Mouse (Mus musculus): ENCODE measurements at regions not wholly inside any gene's neighbourhood (a gene's known extent, or its start where the extent isn't known, plus 50 kb on each side); places are given as distances from the start of the nearest gene placed in this dataset.
"Not testable (repeated sequence)": the region's sequence is repeated elsewhere in the genome, so short reads cannot be mapped to it uniquely, and the experiment has no call there.

DNA sequence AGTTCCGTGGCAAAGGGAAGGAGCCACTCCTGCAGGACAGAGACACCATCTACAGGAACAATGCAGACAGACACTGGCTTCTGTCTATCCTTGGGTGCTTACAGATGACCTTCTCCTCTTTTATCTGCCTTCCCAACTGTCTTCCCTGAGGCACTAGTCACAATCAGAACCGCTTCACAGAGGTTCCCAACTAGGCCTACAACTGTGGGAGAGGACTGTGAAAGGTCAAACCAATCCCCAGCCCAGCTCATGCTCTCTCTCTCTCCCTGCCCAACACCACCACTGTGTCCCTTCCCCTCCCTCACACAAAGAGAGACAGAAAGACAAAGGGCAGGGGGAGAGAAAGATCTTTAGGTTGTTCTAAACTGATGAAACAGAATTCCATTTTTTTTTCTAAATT lies 61.3 kb downstream of the Tmem17 start:
- no peak for DNase-seq

DNA sequence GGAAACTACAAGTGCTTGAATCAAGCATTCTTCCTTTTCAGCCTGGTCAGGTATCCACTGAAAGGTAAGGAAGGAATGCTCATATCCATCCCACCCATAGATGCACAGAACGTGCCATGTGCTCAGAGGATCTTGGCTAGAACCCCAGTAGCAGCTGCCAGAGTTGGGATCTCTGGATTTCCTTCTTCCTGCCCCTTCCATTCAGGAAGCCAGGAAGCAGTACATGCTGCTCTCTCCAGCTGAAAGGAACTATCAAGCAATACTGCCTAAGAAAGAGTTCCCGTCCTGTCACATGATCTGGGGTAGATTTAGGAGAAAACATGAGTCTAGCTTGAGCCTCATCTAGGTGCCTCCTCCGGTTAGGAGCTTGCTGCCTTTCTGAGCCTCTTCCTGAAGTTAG lies 61.9 kb downstream of the Tmem17 start:
- DNase-seq = peak; percentile 12 to 36

DNA sequence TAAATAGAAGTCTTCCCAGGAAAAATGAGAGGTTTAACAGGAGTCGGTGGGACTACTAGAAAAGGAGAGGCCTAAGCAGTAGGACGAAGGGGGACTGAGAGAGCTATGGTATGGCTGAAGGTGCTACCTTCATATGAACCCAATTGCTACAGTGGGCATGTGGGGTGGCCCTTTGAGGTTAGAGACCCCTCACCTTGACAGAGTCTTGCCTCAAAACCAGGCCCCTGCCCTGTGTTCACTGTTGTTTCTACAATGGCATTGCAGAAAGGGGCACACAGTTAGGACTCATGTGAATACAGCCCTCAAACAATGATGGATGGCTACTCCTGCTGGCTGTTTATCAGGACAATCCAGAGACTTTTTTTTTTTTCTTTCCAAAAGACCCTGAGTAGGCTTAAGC lies 62.6 kb downstream of the Tmem17 start:
- no peak for DNase-seq

DNA sequence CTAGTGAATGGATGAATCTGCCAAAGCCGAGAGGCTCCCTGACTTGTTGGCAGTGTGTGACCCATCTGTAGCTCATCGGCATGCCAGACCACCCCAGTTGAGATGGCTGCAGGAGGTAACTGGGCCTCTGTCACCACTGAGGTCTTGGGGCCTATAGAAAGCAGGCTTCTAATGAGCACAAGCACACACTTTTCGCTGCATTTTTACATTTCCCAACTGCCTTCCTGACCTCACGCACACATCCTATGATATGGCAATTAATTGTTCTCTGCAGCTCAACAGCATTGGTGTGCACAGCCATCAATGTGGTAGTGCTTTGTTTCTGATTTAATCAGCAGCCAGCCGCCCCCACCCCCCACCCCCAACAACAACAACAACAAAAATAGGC lies 72.2 kb downstream of the Tmem17 start:
- no peak for DNase-seq

DNA sequence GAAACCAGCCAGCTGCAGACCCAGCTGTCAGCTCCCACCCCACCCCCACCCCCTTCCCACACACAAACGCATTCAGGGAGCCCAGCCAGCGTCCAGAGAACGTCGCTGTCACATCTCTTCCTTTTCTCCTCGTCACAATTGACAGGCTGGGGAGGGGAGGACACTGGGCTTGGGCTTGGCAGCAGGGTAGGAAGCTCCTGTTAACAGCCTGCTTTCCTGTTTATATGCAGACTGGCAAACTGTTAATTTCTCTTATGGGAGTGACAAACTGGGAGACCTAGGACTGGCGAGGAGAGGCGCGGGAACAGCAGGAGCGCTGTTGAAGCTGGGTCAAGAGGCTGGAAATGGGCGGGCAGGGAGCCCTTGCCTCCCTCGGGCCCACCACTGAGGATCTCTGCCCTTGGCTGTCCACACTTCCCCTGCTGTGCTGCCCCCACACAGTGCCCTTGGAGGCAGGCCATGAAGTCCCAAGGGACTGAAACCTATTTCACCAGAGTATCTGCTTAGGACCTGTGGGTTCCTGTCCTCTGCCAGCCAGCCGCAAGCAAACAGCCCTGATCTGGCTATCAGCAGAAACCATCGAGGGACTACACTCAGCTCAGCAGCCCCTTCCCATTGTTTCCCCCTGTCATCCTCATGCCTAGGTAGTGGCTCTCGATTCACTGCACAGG lies 72.7 kb downstream of the Tmem17 start:
- peak; percentile 72 to 76 for DNase-seq

DNA sequence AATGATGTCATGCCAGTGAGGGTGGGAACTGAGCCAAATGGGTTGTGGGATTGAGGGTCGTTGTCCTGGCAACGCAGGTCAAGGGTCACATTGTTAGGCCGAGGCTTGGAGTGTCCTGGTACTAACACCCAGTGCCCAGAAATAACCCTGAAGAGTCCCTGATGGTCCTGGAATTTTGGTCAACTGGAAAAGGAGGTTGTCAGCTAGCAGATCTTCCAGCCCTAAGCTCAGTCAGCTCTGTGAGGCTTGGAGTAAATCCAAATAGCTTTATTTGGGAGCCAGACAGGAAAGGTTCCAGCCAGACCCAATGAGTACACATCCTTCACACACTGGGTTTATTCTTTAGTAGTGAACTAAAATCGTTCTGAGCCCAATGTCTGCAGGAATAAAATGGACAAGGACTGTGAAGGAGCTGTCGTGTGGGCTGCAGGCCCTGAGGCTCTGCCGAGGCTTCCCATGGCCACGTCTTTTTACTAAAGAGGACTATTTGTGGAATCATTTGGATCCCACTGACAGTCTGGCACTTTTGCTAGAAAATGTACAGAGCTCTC lies 75.9 kb downstream of the Tmem17 start:
- DNase-seq = peak; percentile 49 to 68

DNA sequence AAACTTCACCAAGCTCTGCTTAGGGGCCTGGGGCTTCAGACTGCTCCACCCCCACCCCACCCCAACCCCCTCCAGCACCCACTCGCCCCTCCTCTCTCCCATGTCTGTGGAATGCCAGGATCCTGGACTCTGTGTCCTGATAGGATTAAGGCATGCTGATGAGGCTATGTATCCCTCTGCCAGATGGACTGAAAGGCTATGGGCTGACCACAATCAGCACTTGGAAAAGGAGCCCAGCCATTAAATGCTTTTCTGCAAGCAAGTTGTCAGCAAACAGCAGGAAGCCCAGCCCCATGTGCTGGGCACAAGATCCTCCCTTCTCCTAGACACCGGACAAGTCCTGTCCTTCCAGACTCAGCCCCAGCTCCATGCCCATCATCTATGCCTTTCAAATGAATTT lies 76.7 kb downstream of the Tmem17 start:
- DNase-seq = peak in 1 of 2 experiments; percentile 12

DNA sequence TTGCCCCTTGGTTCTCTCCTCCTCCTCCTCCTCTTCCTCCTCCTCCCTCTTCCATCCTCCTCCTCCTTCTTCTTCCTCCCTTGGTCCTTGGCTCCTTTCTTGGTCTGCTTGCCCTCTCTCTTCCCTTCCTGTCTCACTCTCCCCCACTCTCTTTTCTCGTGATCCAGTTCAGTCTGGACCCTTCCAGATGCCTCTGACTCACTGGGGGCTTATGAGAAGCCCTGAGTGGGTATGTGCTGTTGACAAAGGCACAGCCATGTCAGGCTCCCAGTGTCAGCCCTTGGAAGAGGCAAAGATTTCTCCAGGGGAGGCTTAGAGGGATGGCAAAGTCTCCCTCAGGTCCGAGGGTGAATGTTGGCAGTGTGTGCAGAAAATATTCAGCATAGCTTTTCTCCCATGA lies 78.0 kb downstream of the Tmem17 start:
- DNase-seq = no peak

DNA sequence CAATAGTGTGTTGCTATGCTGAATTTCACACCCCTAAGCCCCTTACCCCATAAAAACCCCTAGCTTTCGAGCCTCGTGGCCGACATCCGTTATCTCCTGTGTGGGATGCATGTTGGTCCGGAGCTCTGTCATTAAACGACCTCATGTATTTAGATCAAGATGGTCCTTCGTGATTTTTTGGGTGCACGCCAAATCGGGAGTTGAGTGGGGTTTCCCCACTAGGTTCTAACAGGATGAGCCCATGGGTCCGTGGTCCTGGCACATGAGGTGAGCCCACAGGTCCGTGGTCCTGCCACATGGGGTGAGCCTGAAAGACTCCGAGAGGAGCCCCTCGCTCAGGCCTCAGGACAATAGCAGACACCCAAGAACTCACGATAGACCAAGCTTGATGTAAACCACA lies 79.2 kb downstream of the Tmem17 start:
- not testable (repeated sequence) for DNase-seq

DNA sequence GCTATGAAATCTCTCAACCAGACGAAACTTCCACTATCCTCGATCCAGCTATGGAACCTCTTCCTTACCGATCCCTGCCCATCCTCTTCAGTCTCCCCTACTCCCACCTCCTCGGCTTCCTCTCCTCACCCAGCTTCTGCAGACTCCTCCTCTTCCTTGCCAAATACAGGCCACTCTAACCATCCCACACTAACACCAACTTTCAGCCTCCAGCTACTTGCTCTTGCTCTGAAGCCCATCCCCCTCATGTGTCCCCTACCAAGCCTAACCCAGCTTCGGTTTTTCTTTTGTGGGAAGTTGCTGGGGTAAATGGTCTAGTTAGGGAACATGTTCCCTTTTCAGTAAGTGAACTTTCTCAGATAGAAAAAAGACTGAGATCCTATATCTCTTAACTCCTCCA lies 80.8 kb downstream of the Tmem17 start:
- DNase-seq = no peak

DNA sequence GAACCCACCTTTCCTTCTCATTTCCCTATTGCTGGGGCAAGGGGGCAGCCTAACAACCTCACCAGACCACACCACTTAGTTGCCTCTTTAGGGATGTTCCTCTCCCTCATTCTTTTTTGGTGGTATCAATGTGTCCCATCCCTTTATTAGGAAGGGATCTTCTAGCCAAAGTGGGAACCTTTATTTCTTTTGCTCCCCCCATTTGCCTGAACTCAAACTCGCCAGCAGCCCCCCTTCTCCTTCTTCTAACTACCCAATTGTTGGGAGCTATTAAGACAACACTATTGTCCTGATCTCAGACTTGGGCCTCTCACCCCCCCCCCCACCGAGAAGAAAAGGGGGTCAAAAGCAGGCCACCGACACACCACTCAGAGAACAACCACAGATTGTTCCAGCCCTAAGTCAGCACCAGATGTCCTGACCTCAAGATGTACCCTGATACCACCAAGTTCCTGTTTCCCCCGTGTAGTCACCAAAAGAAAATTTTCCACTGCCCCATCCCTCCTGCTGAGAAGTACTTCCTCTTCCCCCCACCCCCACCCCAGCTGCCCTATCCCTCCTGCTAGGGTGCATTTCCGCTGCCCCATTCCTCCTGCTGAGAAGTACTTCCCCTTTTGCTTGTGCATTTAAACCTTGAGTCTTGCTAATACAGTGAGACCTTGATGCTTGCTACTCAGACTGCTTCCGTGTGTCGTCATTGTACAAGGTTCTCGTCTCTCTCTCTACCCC lies 84.4 kb downstream of the Tmem17 start:
- DNase-seq = no peak

DNA sequence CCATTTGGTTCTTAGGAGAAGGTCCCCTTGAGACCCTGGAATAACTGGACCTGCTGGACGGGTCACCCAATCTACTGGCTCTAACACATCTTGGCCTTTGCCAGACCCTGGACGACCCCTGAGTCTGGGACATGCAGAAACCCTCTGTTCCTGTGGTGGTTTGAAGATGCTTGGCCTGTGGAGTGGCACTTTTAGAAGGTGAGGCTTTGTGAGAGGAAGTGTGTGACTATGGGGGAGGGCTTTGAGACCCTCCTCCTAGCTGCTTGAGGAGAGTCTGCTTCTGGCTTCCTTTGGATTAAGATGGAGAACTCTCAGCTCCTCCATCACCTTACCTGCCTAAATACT lies 84.9 kb downstream of the Tmem17 start:
- DNase-seq = no peak

DNA sequence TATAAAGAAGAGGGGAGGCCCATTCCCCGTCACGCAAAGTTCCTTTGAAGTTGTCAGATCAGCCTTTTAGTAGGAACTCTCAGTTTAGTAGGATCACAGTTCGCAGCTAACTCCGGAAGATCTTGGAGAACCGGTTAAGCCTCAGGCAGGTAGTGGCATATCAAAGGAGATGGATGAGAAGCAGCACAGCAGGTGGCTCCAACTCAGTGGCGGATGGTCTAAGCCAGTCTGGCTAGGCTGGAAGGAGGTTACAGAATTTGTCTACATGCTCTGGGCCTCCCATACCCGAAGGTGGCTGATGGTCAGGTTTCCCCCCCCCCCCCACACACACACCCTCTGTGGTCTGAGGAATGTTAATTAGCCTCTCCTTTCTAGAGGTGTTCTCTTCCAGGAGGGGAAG lies 88.5 kb downstream of the Tmem17 start:
- no peak for DNase-seq

DNA sequence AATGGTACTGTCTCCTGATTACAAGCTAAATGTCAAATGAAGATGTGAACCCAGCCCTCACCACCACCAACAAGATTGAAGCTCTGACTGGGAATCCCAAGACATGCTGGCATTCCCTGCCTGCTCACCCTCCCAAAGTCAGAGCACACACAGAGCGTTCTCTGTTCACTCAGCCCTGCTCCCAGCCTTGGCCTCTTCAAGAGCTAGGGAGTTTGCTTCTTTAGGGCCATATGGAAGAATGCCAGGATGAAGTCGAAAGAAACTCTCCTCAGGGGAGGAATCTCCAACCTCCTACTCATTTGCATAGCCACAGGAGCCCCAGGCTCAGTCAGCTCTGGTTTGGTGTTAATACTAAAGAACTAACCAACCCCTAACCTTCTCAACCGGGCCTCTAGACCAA lies 90.1 kb downstream of the Tmem17 start:
- no peak for DNase-seq

DNA sequence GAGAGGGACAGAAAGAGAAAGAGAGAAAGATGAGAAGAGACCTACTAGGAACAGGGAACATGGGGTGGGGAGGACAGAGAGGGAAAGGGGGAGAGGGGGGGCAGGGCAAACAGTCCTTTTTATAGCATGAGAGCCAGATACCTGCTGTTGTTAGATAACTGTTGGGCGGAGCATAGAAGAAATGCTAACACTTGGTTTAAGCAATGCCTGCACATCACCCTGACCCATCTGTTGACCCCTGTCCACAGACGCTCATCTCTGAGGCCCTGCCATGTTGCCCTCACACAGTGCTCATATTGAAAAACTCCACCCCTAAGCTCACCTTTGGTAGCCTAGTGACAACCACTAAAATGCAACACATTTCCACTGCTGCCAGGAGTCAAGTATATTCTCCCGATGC lies 90.7 kb downstream of the Tmem17 start:
- DNase-seq = no peak

DNA sequence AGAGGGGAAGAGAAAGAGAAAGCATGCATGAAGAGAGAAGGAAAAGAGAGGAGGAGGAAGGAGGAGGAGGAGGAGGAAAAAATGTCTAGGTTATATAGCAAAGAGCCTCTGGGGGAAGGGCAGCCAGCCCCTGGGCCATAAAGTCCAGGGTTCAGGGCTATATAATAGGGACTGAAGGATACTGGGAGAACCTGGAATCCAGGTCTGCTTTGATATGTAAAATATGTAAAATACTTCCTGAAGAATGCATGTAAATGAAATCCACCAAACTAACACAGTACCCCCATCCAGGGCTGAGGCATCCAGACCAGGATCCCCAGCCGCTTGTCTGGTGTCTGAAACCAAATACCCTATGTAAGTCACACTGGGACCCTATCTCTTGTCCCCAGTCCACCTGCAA lies 91.5 kb downstream of the Tmem17 start:
- DNase-seq = no peak

DNA sequence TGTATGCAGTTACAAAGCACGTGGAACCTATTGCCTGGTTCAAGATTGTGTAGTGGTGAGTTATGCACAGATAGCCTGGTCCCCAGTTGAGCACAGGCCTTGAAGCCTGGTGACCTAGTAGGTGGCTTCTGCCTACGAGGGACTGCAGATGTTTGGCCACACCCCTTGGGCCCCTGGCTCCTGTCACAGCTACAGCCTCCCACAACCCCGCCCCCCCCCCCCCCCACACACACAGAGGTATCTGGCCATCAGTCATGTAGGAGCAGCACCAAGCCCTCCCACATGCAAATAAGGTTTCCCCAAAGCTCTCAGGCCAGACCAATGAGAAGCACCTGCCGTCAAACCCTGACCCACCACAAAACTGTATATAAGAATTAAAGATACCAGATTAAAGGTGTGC lies 94.5 kb downstream of the Tmem17 start:
- DNase-seq = no peak

DNA sequence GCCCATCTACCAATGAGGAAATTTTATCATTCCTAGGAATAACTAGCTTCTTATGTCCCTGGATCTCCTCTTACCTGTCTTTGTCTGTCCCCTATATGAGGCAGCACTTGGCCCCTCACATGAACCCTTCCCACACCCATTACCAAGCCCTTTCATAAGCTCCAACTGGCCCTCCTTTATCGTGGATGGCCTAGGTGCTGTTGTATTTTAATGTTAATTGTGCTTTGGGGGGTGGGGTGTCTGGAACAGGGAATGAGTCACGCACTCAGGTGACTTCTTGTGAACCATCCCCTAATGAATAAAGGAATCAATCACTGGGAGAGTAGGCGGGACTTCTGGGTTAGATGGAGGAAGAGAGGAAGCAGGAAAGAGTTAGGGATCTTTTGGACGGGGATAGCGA lies 95.8 kb downstream of the Tmem17 start:
- no peak for DNase-seq

DNA sequence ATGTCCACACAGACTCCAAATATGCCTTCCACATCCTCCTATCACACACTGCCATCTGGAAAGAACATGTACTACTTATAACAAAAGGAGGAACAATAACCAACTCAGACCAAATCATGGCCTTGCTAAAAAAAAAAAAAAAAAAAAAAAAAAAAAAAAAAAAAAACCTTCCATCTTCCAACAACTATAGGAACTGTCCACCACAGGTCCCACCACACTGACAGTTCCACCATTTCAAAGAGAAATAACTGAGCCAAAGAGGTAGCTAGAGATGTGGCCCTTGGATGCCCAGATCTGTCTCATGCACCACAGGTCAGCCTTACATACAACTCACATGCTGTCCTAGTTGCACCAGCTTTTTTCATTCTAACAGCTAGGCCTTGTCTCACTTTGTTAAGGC lies 97.1 kb downstream of the Tmem17 start:
- DNase-seq = no peak

DNA sequence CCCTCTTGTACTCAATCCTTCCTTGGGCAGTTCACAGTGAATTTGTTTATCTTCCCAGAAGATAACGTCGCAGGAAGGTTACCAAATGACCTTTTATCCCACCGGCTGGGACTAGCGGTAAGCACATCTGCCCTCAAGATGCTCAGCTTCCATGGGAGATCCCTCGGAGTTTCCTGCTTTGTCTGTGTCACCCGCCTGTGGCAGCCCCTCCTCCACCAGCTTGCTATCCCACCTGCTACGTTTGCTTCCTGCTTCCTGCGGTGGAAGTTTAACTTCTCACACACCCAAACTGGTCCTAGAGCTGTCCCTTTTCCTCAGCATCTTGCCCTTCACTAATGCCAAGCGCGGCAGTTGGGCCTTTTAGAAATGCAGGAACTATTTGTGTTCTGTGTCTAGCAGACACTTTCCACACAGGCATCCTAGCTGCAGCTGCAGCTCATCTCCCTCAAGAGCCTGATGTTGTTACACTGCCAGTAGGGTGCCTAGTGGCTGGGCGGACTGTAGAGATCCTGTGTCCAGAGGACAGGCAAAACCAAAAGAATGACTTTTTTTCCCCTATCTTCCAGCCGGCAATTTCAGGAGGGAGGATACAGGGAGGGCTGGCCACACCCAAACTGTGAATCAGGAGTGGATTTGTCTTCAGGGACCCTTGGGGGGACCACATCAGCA lies 98.7 kb downstream of the Tmem17 start:
- DNase-seq = peak; percentile 32 to 36

DNA sequence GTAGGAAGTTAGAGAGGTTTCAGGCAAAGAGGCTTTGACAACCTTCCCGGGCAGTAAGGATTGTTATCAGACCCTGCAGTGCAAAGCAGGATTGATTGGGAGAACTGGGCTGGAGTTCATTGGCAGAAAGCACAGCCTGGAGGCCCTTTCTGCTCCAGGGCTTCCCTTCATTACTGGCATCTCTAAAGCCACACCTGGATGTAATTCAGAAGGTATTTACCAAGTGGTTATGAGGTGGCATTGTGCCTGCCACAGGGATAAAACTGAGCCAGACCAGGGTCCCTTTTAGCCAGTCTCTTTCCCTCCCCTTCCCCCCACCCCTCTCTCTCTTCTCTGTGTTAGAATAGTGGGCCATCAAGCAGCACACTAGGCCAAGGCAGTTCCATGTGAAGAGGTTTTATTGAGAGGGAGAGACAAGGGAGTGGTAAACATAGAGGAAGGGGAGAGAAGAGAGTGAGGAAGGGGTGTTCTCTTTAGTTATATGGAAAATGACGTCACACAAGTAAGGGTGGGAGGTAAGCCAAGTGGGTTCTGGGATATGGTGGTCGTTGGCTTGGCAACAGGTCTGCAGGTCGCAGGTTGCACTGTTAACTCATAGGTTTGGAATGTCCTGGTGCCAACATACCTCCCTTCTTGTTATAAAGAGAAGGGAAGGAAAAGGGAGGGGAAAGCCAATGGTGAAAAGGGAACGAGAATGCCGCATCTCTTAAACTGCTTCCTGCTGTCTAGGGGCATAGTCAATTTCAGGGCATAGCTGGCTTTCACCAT lies 99.4 kb downstream of the Tmem17 start:
- DNase-seq = no peak

DNA sequence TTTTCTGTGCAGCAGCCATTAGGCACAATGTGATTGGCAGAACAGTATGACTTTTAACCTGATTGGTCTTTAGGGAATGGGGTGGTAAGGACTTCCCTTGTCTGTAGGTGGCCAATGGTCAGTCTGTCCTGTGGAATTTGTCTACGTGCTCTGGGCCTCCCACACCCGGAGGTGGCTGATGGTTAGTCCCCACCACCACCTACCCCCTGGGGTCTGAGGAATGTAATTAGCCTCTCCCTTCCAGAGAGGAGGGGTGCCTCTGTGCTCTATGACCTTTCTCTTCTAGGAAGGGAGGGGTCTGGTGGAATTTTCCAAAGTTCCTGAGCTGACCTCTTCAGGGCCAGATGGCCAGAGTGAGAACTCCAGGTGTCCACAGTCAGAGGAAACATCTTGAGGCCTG lies 101.6 kb downstream of the Tmem17 start:
- DNase-seq = no peak

DNA sequence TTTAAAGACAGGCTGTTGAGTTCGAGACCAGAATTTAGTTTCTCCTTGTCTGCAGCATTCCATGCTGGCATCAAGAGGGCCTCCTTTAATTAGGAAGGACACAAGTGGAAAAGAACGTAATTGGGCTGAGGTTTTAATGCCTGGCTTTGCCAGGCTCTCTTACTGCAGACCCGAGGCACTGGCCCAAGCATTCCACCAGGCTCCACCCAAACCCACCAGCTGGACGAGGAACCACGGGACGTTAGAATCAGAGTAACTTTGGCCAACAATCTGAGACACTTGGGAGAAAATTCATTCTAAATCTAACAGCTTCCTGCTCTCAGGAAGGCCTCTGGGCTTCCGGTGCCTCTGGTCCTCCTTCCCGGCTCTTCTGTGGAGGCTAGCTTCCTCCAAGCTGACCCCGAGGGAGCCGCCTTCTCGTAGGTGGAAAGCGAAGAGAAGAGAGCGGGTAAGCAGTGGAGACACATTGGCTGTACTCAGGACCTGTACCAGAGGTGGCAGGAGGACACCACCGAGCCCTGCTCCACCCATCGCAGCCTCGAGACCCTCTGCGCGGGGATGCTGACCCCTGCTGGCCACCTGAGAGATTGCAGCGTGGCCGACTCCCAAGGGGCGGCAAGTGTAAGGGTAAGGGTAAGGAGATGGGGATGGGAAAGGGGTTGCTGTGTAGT lies 105.5 kb downstream of the Tmem17 start:
- DNase-seq = peak; percentile 82 to 93
